Mouse (Mus musculus): Measurements from ENCODE around the gene Suclg2.

DNA sequence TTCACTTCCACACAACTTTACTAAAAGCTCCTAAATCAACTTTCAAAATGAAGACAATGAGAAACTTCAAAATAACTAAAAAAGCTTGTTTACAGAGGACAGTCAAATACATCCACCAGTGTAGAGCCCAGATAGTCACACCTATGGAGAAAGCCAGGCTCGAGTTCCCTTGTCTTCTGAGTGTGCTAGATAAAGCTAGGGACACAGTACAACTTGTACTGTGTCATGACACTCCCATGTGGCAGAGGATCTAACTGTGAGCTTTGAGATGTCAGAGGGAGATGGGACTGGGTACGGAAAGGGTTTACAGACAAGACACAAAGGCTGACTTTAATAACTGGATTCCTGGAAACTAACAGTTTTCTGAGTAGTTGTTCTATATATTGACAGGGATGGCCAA is 122.7 kb downstream of the Suclg2 start:
- TF ChIP-seq MAFK (IDR thresholded peaks at IDR 0.05; ENCODE audit: insufficient read depth, low read depth, low read length) (no peak), CHD2 (IDR thresholded peaks at IDR 0.05; ENCODE audit: low read depth, low read length) (no peak)

Measured in ES-E14 (cell line).